Mouse (Mus musculus) spleen, adult 2 months (tissue): Measurements from ENCODE around the gene Lsp1.
A peak's percentile ranks its signal among the peaks of the same experiment; 100 is the strongest.

Experiments
- CTCF ChIP-seq: fragments of 200-500 bp; IDR thresholded peaks from 2 replicates; pipeline ENCODE4 v1.5.1; 2011; ENCODE audit warnings: mild to moderate bottlenecking, inconsistent platforms; ENCODE audit not compliant: insufficient read depth, insufficient read length, insufficient replicate concordance; ENCODE audit errors: extremely low read depth
- POLR2A ChIP-seq: fragments of 200-500 bp; IDR thresholded peaks from 2 replicates; pipeline ENCODE4 v1.6.1; 2011; ENCODE audit warnings: low read depth, low read length, inconsistent platforms

- TF ChIP-seq CTCF (no peak), POLR2A (peak; percentile 72)
Measured at GRCm38 (mm10) chr7:142460636-142461077, at the start of gene Lsp1.
